Mouse (Mus musculus): Measurements from ENCODE around the gene Rara. TPM values are rescaled to one million over a fixed set of nuclear protein-coding genes. Genes with fewer than 3 reads are reported as not detected.
"Not testable (repeated sequence)": the region's sequence is repeated elsewhere in the genome, so short reads cannot be mapped to it uniquely, and the experiment has no call there.

The Rara gene
- polyA plus RNA-seq, 1 experiment from 2014 or later, result 49.2 TPM

DNA sequence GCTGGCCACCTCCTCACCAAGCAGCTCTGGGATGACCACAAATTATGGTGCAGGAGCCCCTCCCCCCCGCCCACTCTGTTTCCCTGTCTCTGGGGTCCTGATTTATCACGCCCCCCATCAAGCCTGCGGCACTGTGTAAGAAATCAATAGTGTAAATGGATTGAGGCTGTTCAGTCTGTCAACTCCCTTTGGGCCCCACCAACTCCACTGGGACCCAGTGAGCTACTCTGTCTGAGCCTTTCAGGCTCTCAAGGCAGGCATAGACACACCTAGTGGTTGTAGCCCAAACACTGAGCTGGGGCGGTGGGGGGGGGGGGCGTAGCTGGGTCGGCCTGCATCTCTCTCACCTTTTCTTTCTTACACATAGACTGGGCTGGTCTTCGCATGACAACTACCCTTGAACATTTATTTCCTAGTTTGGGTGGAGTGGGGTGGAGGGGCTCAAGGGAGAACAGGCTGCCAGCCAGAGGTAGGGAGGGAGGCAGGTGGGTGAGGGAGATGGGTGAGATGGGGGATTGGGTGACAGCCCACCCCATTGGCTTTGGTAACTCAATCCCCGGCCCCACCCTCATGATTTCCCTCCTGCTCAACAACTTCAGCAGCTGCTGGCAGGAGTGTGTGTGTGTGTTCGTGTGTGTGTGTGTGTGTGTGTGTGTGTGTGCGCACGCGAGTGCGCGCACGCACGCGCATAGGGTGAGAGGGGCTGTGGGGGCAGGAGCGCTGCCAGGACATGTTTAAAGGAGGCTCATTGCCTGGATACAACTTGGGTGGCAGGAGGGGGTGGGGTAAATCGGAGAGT is 4.9 kb downstream of the Rara start:
- peaks cover 93% of the 10 kb centered on the region for H3K4me1 ChIP-seq
- 0 out of 2 replicates have a peak overlapping the region, but pooled peaks have one; percentile 10 for H3K4me3 ChIP-seq
- H3K27ac ChIP-seq, result peak overlapping the region; percentile 95
- peak overlapping the region; percentile 45 for H3K4me2 ChIP-seq (replicated peaks)
- peak; percentile 29 for ATAC-seq (ENCODE audit: insufficient number of reproducible peaks, insufficient read depth, low FRiP score, low TSS enrichment)
- peak overlapping the region; percentile 34 for H3K9ac ChIP-seq
- 21% methylated on average over 18 of the region's 19 CpGs for WGBS
- no peaks in the 10 kb centered on the region for H3K36me3 ChIP-seq
- H3K9me3 ChIP-seq, result no peaks in the 10 kb centered on the region
- no peaks in the 10 kb centered on the region for H3K27me3 ChIP-seq

DNA sequence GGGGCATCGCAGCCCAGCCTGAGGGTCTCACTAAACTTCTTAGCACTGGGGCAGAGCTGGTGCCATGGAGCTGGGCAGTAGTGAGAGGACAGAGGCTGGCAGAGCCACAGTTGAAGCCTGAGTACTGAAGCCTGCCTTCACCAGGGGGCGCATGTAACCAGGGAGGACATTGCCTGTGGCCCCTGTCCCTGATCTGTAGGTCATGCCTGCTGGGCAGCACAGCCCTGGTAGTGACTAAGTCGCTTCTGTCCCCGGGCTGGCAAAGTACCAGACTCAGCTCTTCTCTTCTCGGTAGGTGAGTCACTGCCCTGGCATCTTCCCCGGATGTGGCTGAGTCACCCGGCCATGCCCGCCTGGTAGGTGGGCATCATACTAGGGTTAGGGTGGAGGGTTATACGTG is 5.5 kb downstream of the Rara start:
- H3K4me2 ChIP-seq (replicated peaks), result peak overlapping the region; percentile 45
- H3K4me1 ChIP-seq, result peaks cover 87% of the 10 kb centered on the region
- H3K9ac ChIP-seq, result peak overlapping the region; percentile 34
- no peaks in the 10 kb centered on the region for H3K36me3 ChIP-seq
- H3K4me3 ChIP-seq, result peak overlapping the region; percentile 14
- peak overlapping the region; percentile 95 for H3K27ac ChIP-seq
- 45% methylated on average over 9 of the region's 9 CpGs for WGBS
- no peaks in the 10 kb centered on the region for H3K9me3 ChIP-seq
- ATAC-seq (ENCODE audit: insufficient number of reproducible peaks, insufficient read depth, low FRiP score, low TSS enrichment), result no peak
- no peaks in the 10 kb centered on the region for H3K27me3 ChIP-seq

DNA sequence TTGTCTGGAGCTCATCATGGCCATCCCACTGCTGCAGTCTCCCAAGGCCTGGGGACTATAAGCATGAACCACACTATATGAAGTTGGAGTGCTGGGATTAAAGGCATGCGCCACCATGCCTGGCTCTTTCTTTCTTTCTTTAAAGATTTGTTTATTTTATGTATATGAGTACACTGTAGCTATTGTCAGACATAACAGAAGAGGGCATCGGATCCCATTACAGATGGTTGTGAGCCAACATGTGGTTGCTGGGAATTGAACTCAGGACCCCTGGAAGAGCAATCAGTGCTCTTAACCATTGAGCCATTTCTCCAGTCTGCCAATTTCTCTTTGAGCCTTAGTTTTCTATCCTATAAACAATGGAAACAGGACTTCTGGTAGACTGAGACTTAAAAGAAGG is 6.2 kb downstream of the Rara start:
- not testable (repeated sequence) for H3K9me3 ChIP-seq; H3K27me3 ChIP-seq; H3K4me3 ChIP-seq; H3K9ac ChIP-seq; H3K36me3 ChIP-seq; ATAC-seq (ENCODE audit: insufficient number of reproducible peaks, insufficient read depth, low FRiP score, low TSS enrichment)
- 70% methylated on average over 2 of the region's 2 CpGs for WGBS
- Histone ChIP-seq H3K4me2 (replicated peaks) (peak overlapping the region; percentile 45; the same call in 1 of the 2 replicates), H3K4me1 (peaks cover 85% of the 10 kb centered on the region), H3K27ac (peak overlapping the region; percentile 95)

DNA sequence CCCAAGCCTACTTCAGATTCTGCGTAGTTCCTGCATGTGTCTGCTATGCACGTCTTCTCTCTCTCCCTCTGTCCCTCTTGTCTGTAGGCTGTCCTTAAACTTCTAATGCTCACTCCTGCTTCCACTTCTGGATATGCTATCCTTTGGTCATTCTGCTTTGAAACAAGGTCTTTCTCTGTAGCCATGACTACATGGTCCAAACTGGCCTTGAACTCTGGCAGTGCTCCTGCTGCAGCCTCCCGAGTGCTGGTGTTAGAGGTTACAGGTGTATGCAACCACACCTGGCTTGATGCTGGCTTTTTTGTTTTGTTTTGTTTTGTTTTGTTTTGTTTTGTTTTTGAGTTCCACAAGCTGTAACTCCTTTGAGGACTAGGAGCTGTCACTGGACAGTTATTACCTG is 6.7 kb downstream of the Rara start:
- Histone ChIP-seq H3K4me2 (replicated peaks) (no peak overlapping the region), H3K4me3 (no peak overlapping the region), H3K27ac (peak overlapping the region; percentile 95), H3K9me3 (no peaks in the 10 kb centered on the region), H3K27me3 (no peaks in the 10 kb centered on the region), H3K4me1 (peaks cover 85% of the 10 kb centered on the region), H3K9ac (no peak overlapping the region), H3K36me3 (no peaks in the 10 kb centered on the region)
- ATAC-seq (ENCODE audit: insufficient number of reproducible peaks, insufficient read depth, low FRiP score, low TSS enrichment), result no peak
- WGBS, result 87% methylated on average over 3 of the region's 3 CpGs

DNA sequence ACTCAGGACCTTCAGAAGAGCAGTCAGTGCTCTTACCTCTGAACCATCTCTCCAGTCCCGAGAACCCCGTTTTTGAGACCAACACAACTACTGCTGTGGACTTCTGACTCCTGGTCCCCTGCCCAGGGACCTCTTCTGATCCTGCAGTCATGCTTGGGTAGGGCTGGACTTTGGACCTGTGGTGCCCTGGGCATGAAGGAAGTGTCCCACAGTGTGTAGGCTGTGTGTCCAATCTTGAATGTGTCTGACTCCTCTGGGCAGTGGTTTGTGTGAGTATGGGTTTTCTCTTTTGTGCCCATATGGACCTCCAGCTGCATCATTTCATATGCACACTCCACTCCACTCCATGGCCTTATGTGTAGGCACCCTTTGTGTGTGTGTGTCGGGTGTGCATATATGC is 7.5 kb downstream of the Rara start:
- peaks cover 85% of the 10 kb centered on the region for H3K4me1 ChIP-seq
- WGBS, result 89% methylated on average over 3 of the region's 3 CpGs
- no peaks in the 10 kb centered on the region for H3K27me3 ChIP-seq
- H3K27ac ChIP-seq, result peak overlapping the region; percentile 65
- H3K9me3 ChIP-seq, result no peaks in the 10 kb centered on the region
- no peak for ATAC-seq (ENCODE audit: insufficient number of reproducible peaks, insufficient read depth, low FRiP score, low TSS enrichment)
- no peaks in the 10 kb centered on the region for H3K36me3 ChIP-seq
- no peak overlapping the region for H3K4me2 ChIP-seq (replicated peaks)
- H3K9ac ChIP-seq, result no peak overlapping the region
- H3K4me3 ChIP-seq, result no peak overlapping the region

DNA sequence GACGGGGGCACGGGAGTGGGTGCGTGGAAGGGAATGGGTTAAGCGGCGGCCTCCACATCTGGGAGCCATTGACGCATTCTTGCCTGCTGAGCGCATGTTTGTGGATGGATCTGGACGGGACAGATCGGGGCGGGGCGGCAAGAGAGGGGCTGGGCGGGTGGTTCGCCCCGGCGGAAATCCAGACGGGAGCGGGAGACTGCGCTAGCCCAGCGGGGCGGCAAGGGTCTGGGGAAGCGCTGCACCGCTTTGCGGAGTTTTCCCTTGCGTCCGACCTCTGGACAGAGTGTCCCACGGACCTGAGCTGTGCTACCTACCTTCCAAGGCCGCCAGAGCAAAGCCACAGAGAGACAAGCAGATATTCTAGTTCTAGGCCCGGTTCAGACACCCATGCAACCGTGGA is 8.6 kb downstream of the Rara start:
- no peaks in the 10 kb centered on the region for H3K27me3 ChIP-seq
- H3K4me1 ChIP-seq, result peaks cover 85% of the 10 kb centered on the region
- no peaks in the 10 kb centered on the region for H3K9me3 ChIP-seq
- ATAC-seq (ENCODE audit: insufficient number of reproducible peaks, insufficient read depth, low FRiP score, low TSS enrichment), result peak; percentile 23; the same call in 1 of the 2 replicates
- no peaks in the 10 kb centered on the region for H3K36me3 ChIP-seq
- 2% methylated on average over 29 of the region's 29 CpGs for WGBS
- peak overlapping the region; percentile 91 for H3K4me2 ChIP-seq (replicated peaks)
- peak overlapping the region; percentile 82 for H3K4me3 ChIP-seq
- H3K9ac ChIP-seq, result peak overlapping the region; percentile 61
- H3K27ac ChIP-seq, result peak overlapping the region; percentile 99

DNA sequence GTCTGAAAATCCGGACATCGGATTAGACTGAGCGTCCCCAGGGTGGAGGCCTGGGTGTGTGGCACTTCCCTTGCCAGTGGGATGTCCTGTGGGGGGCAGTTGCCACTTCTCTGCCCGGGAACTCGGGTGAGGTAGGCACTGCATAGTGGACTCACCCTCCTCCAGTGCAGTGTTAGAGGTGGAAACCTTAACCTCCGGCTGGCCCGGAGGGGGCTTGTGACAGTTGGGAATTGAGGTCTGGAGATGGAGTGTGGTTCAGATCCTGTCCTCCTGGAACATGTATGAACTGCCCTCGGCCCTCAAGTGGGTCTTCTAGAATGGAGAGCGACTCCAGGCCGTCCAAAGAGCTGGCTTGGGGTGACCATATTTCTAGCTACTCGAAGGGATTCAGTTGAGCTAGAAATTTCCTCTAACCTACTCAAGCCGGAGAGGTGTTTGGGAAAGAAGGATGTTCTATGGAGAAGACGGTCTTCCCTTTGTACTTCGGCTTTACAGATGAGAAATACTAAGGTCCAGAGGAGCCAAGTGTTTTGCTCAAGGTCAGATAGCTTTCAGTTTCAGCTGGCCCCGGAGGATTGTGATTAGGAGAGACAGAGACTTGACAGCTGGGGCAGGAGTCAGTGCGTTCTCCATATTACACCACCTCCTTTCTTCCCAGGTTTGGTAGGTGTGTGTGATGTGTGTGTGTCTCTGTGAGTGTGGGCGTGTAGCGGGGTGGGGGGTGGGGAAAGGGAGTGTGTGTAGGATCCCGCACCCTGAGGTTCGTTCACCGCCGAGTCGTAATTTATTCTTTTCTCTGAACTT is 9.2 kb downstream of the Rara start:
- Histone ChIP-seq H3K4me2 (replicated peaks) (peak overlapping the region; percentile 91), H3K4me1 (peaks cover 85% of the 10 kb centered on the region), H3K9me3 (no peaks in the 10 kb centered on the region), H3K4me3 (peak overlapping the region; percentile 82), H3K36me3 (no peaks in the 10 kb centered on the region), H3K9ac (peak overlapping the region; percentile 61), H3K27ac (peak overlapping the region; percentile 99), H3K27me3 (no peaks in the 10 kb centered on the region)
- WGBS, result 2% methylated on average over 23 of the region's 23 CpGs
- ATAC-seq (ENCODE audit: insufficient number of reproducible peaks, insufficient read depth, low FRiP score, low TSS enrichment), result no peak

DNA sequence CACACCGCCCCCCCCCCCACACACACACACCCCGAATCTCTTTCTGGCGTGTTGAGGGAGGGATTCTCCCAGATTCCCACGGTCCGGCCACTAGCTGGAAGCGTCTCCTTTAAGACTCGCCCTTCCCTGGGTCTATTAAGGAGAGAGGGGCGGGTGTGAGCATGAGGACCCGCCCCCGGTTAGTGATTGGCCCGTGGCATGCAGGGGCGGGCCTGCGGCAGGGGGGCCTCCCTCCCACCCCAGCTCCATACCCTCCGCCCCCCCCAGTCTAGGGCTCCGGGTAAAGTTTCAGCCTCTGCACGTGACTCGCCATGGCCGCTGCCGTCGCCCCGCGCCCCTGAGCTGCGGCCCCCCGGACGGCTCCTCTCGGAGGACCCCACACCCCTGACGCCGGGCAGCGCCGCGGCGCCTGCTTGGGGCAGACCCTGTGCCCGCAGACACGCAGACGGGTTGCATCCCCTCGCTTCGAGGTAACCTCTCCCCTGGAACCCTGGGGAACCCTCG is 9.8 kb downstream of the Rara start:
- peak; percentile 78 for ATAC-seq (ENCODE audit: insufficient number of reproducible peaks, insufficient read depth, low FRiP score, low TSS enrichment)

DNA sequence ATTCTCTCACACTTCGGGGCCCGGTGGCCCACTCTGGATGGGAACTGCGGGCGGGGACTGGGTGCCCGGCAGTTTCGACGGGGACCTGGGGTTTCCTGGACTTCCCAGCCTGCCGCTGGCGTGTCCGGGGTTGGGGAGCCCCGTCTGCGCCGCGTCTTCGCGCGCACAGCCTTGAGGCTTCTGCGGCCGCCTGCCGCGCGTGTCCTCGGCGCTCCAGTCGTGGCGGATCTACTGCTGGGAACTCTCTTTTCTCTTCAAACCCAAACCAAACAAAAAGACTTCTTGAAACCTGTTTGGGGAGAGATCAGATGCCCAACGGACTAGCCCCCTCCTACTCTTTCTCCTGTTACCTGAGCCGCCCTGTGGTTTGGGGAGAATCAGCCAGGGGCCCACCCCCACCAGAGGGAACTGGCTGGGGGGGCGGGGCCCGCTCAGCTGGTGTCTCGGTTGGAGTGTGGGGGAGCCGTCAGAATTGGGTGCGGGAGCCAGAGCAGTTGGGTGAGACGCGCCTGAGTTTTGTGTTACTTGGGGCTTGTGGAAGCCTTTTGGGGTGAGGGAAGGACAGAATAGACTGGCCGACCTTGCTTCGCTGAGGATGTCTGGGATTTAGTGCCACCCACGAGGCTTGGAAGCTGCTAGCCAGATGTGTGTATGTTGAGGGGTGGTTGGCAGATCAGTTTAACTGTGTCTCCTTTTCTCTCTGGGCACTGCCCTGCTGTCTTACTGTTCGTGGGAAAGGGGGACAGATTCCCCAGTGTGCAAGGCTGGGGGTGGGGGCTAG is 10.5 kb downstream of the Rara start:
- Histone ChIP-seq H3K4me3 (peak overlapping the region; percentile 82), H3K9ac (peak overlapping the region; percentile 89), H3K36me3 (no peaks in the 10 kb centered on the region), H3K4me2 (replicated peaks) (peak overlapping the region; percentile 91), H3K4me1 (peaks cover 85% of the 10 kb centered on the region), H3K27me3 (no peaks in the 10 kb centered on the region), H3K9me3 (no peaks in the 10 kb centered on the region), H3K27ac (peak overlapping the region; percentile 99)
- ATAC-seq (ENCODE audit: insufficient number of reproducible peaks, insufficient read depth, low FRiP score, low TSS enrichment), result no peak
- WGBS, result under 1% methylated on average over 39 of the region's 39 CpGs

More for the DNA sequence above, 9.8 kb downstream of the Rara start:
- Histone ChIP-seq H3K9ac (peak overlapping the region; percentile 89), H3K4me2 (replicated peaks) (peak overlapping the region; percentile 91), H3K36me3 (no peaks in the 10 kb centered on the region), H3K27me3 (no peaks in the 10 kb centered on the region), H3K4me3 (peak overlapping the region; percentile 82), H3K4me1 (peaks cover 85% of the 10 kb centered on the region), H3K9me3 (no peaks in the 10 kb centered on the region), H3K27ac (peak overlapping the region; percentile 99)
- WGBS, result under 1% methylated on average over 36 of the region's 38 CpGs

DNA sequence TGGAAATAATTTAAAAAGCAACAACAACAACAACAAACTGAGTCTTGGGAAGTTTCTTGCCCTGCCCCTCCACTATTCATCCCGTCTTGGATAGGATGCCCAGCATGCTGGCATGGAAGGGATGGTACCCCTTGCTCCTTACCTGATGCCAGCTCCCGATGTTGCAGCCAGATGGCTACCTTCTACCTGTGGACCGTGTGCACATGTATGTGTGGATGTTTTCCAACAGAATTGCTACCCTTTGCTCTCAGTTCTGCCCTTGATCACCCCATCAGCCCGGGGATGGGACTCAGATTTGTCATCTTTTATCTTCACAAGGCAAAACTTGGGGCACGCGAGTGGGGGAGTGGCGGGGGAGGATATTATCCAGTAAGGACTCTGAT is 11.1 kb downstream of the Rara start:
- H3K4me1 ChIP-seq, result peaks cover 85% of the 10 kb centered on the region
- peak overlapping the region; percentile 99 for H3K27ac ChIP-seq
- H3K36me3 ChIP-seq, result no peaks in the 10 kb centered on the region
- H3K27me3 ChIP-seq, result no peaks in the 10 kb centered on the region
- H3K4me3 ChIP-seq, result peak overlapping the region; percentile 82
- no peaks in the 10 kb centered on the region for H3K9me3 ChIP-seq
- no peak for ATAC-seq (ENCODE audit: insufficient number of reproducible peaks, insufficient read depth, low FRiP score, low TSS enrichment)
- 37% methylated on average over 7 of the region's 7 CpGs for WGBS
- H3K9ac ChIP-seq, result peak overlapping the region; percentile 89
- peak overlapping the region; percentile 91 for H3K4me2 ChIP-seq (replicated peaks)
